Mouse (Mus musculus) intestine, postnatal 0 days (tissue): ENCODE data around the gene Cfd. TPM values are rescaled to one million over a fixed set of nuclear protein-coding genes. Genes with fewer than 3 reads are reported as not detected.

Source experiments
- ATAC-seq: fragments of 200-750 bp; cut with Nextera tagmentation; 2 replicates; pipeline ENCODE4 v1.8.0; 2017; ENCODE audit warnings: mild to moderate bottlenecking, moderate TSS enrichment, moderate library complexity
- H3K27ac ChIP-seq: fragments of 300-500 bp; sonication (generic); 2 replicates; pipeline ENCODE4 v1.5.1; 2014; ENCODE audit warnings: mild to moderate bottlenecking, low read depth, low read length, moderate library complexity
- H3K27me3 ChIP-seq: fragments of 300-500 bp; sonication (generic); replicated peaks from 2 replicates; pipeline ENCODE4 v1.6.1; 2014; ENCODE audit warnings: low read length, mixed read lengths; ENCODE audit not compliant: control insufficient read depth, insufficient read depth
- H3K36me3 ChIP-seq: fragments of 300-500 bp; sonication (generic); 2 replicates; pipeline ENCODE4 v1.6.1; 2014; ENCODE audit warnings: mild to moderate bottlenecking, moderate library complexity; ENCODE audit not compliant: control insufficient read depth, insufficient read depth
- H3K4me1 ChIP-seq: fragments of 300-500 bp; sonication (generic); replicated peaks from 2 replicates; pipeline ENCODE4 v1.6.1; 2014; ENCODE audit warnings: antibody characterized with exemption, low read length, mixed read lengths; ENCODE audit not compliant: control insufficient read depth, insufficient read depth
- H3K4me2 ChIP-seq: fragments of 300-500 bp; sonication (generic); replicated peaks from 2 replicates; pipeline ENCODE4 v1.6.1; 2014; ENCODE audit warnings: low read depth, mild to moderate bottlenecking, moderate library complexity
- H3K4me3 ChIP-seq: fragments of 300-500 bp; sonication (generic); 2 replicates; pipeline ENCODE4 v1.5.1; 2014; ENCODE audit warnings: low read depth, low read length
- H3K9ac ChIP-seq: fragments of 300-500 bp; sonication (generic); 2 replicates; pipeline ENCODE4 v1.6.1; 2014; ENCODE audit warnings: mild to moderate bottlenecking, low read depth, low read length
- H3K9me3 ChIP-seq: fragments of 300-500 bp; sonication (generic); 2 replicates; pipeline ENCODE4 v1.6.1; 2016; ENCODE audit warnings: mixed run types; ENCODE audit not compliant: control insufficient read depth
- CTCF ChIP-seq: sonication (generic); IDR thresholded peaks from 2 replicates; pipeline ENCODE4 v1.5.1; 2016; ENCODE audit warnings: low read depth, mild to moderate bottlenecking, control low read depth, antibody characterized with exemption, moderate library complexity
- whole genome bisulfite sequencing: fragments of 180-500 bp; shearing (Covaris S2); extraction: QIAGEN DNeasy Blood & Tissue Kit; methylation state at CpG from one replicate; pipeline ENCODE4 v1.1.7; 2014; 5-methylcytosine and 5-hydroxymethylcytosine counted together
- polyA plus RNA-seq: library from polyadenylated mRNA; unstranded; fragments of >200 nt; fragmentation: Nextera tagmentation; extraction: Ambion mirVana; gene quantifications from 2 replicates; pipeline ENCODE4 v1.2.1, GENCODE M21; 2015

Cfd gene
- polyA plus RNA-seq, 1 experiment from 2014 or later: not detected

- no peak overlapping the region; the same call in 1 of the 2 replicates for H3K27ac ChIP-seq
- H3K36me3 ChIP-seq: peaks cover 54% of the 10 kb centered on the region
- peak; percentile 55 for TF ChIP-seq CTCF
- no peak overlapping the region for H3K4me2 ChIP-seq
- H3K9ac ChIP-seq: no peak overlapping the region
- no peak for ATAC-seq
- no peaks in the 10 kb centered on the region for H3K27me3 ChIP-seq
- 69% methylated on average over 2 of the region's 2 CpGs for WGBS
- no peaks in the 10 kb centered on the region for H3K9me3 ChIP-seq
- H3K4me3 ChIP-seq: no peak overlapping the region
- H3K4me1 ChIP-seq: no peaks in the 10 kb centered on the region
These were observed 10.3 kb downstream of the Cfd start for GRCm38 (mm10) chr10:79900951-79901410.

DNA sequence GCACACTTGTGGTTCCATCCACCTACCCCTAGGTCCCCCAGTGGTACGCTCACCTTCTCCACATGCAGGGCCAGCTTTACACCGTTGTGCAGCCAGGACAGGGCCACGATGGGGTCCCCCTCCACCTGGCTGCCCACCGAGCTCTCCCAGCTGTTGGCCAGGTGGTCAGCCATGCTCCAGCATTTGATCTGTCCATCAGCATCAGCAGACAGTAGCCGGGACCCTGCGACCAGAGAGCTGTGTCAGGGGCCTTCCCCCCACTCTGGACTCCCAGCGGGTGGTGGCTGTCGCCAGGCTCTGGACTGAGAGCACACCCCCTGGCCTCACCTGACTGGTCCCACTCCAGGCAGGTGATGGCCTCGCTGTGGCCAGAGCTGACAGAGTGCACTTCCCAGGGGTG lies 16.1 kb downstream of the Cfd start:
- H3K36me3 ChIP-seq: peaks cover 42% of the 10 kb centered on the region
- ATAC-seq: no peak
- WGBS: 93% methylated on average over 9 of the region's 9 CpGs
- H3K27ac ChIP-seq: no peak overlapping the region
- H3K4me1 ChIP-seq: no peaks in the 10 kb centered on the region
- H3K4me2 ChIP-seq: no peak overlapping the region
- H3K4me3 ChIP-seq: no peak overlapping the region
- H3K9ac ChIP-seq: no peak overlapping the region
- no peaks in the 10 kb centered on the region for H3K9me3 ChIP-seq
- TF ChIP-seq CTCF: no peak
- H3K27me3 ChIP-seq: no peaks in the 10 kb centered on the region

GRCm38 (mm10) chr10:79907415-79907814 lies 16.8 kb downstream of the Cfd start:
- WGBS: 89% methylated on average over 10 of the region's 10 CpGs
- no peak for TF ChIP-seq CTCF
- peaks cover 42% of the 10 kb centered on the region for H3K36me3 ChIP-seq
- H3K27ac ChIP-seq: no peak overlapping the region
- H3K4me1 ChIP-seq: no peaks in the 10 kb centered on the region
- no peak overlapping the region for H3K4me3 ChIP-seq
- no peaks in the 10 kb centered on the region for H3K27me3 ChIP-seq
- no peak overlapping the region for H3K9ac ChIP-seq
- no peak for ATAC-seq
- no peak overlapping the region for H3K4me2 ChIP-seq
- H3K9me3 ChIP-seq: no peaks in the 10 kb centered on the region

DNA sequence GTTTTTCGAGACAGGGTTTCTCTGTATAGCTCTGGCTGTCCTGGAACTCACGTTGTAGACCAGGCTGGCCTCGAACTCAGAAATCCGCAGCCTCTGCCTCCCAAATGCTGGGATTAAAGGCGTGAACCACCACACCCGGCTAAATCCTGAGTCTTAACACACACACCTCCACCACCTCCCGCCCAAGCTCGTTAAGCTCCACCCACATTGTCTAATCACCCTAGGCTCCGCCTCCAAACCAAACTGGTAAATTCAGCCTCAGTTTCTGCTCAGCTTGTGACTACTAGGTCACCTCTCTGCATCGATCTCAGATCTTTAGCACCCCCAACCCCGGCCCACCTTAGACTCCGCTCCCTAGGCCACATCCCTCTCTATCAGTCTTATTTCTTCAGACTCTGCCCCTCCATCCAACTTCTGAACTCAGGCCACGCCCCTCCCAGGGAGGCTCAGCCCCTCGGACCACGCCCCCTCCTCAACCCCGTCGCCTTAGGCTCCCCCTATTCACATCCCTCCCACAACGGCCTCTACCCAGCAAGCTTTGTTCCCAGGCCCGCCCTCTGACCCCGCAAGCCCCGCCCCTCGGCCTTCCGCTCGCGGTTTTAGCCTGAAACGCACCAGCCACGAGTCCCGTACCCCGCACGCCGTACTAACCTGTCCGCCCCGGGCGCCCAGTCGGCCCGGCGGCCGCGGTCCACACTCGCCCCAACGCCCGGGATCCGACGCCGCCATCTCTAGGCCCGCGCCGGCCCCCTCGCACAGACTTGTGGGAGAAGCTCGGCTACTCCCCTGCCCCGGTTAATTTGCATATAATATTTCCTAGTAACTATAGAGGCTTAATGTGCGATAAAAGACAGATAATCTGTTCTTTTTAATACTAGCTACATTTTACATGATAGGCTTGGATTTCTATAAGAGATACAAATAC lies 17.8 kb downstream of the Cfd start, which contains the start of gene Med16:
TSS of gene Med16 (minus strand) at position 757 of the 925 bp plus-strand sequence.
- TF ChIP-seq CTCF: no peak
- WGBS: 1% methylated on average over 52 of the region's 52 CpGs
- Histone ChIP-seq H3K4me3 (peak within 1 kb of the TSS; percentile 82), H3K36me3 (peaks cover 34% of the 10 kb centered on the region), H3K9ac (peak within 1 kb of the TSS; percentile 89), H3K9me3 (no peaks in the 10 kb centered on the region), H3K27ac (peak within 1 kb of the TSS; percentile 96), H3K27me3 (no peaks in the 10 kb centered on the region), H3K4me1 (no peaks in the 10 kb centered on the region), H3K4me2 (peak within 1 kb of the TSS; percentile 60)
- ATAC-seq: peak; percentile 97

GRCm38 (mm10) chr10:79909092-79909922 lies 18.7 kb downstream of the Cfd start:
- Histone ChIP-seq H3K9me3 (no peaks in the 10 kb centered on the region), H3K4me1 (no peaks in the 10 kb centered on the region), H3K4me2 (peak overlapping the region; percentile 60), H3K27ac (peak overlapping the region; percentile 96), H3K27me3 (no peaks in the 10 kb centered on the region), H3K4me3 (peak overlapping the region; percentile 82), H3K9ac (peak overlapping the region; percentile 89), H3K36me3 (peaks cover 29% of the 10 kb centered on the region)
- WGBS: 25% methylated on average over 14 of the region's 14 CpGs
- peak; percentile 16; the same call in 1 of the 2 replicates for ATAC-seq
- TF ChIP-seq CTCF: no peak

DNA sequence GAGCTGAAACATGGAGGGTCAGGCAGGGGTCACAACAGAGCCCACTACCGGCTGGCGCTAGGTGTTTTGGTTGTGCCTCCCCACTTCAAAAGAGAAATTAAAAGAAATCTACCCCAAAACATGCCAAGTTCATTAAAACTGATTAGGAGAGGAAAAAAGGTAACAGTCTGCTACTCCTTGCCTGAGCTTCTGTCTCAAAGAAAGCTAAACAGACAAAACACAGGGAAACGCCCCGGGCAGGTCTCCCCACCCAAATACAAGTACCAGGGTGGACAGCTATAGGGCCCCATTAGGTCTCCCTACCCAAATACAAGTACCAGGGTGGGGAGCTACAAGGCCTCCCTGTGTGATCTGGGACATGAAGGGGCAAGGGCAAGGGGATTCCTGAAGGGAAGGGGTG lies 19.9 kb downstream of the Cfd start, which contains the start of gene Gm26602:
TSS of gene Gm26602 (plus strand) at position 301 of the 400 bp plus-strand sequence.
- no peaks in the 10 kb centered on the region for H3K4me1 ChIP-seq
- WGBS: 100% methylated on average over 4 of the region's 4 CpGs
- H3K9ac ChIP-seq: no peak within 1 kb of the TSS
- ATAC-seq: no peak
- H3K4me3 ChIP-seq: no peak within 1 kb of the TSS
- peaks cover 21% of the 10 kb centered on the region for H3K36me3 ChIP-seq
- peak within 1 kb of the TSS; percentile 71; the same call in 1 of the 2 replicates for H3K27ac ChIP-seq
- TF ChIP-seq CTCF: no peak
- H3K27me3 ChIP-seq: no peaks in the 10 kb centered on the region
- no peak within 1 kb of the TSS for H3K4me2 ChIP-seq
- no peaks in the 10 kb centered on the region for H3K9me3 ChIP-seq
